Mouse (Mus musculus) MEL (cell line): ENCODE measurements at regions not wholly inside any gene's neighbourhood (a gene's known extent, or its start where the extent isn't known, plus 50 kb on each side); places are given as distances from the start of the nearest gene placed in this dataset.

Experiments used
- BHLHE40 ChIP-seq: IDR thresholded peaks from 2 replicates; pipeline ENCODE4 v1.6.1; 2012; ENCODE audit warnings: low read depth, mild to moderate bottlenecking, inconsistent platforms, low read length, improper control_type of control experiment, borderline replicate concordance
- CTCF ChIP-seq, 3 experiments: IDR thresholded peaks in 2 of 3; conservative IDR thresholded peaks in 1 of 3; 2 replicates each; pipeline ENCODE4 v1.5.1; 2011 to 2012; ENCODE audit warnings: low read length in 3 of 3, low read depth in 2 of 3, mild to moderate bottlenecking in 2 of 3, improper control_type of control experiment in 1 of 3, inconsistent platforms in 1 of 3, mixed read lengths in 1 of 3, moderate library complexity in 1 of 3; ENCODE audit not compliant: control insufficient read depth in 1 of 3, insufficient read depth in 1 of 3, poor library complexity in 1 of 3, severe bottlenecking in 1 of 3
- GATA1 ChIP-seq: IDR thresholded peaks from 2 replicates; pipeline ENCODE4 v1.6.1; 2011; ENCODE audit warnings: low read depth, low read length, improper control_type of control experiment
- MAFK ChIP-seq: IDR thresholded peaks from 2 replicates; pipeline ENCODE4 v1.6.1; 2011; ENCODE audit warnings: low read depth, mild to moderate bottlenecking, low read length, improper control_type of control experiment, borderline replicate concordance
- MAZ ChIP-seq: IDR thresholded peaks from 2 replicates; pipeline ENCODE4 v1.6.1; 2012; ENCODE audit warnings: low read depth, mild to moderate bottlenecking, inconsistent platforms, low read length, improper control_type of control experiment
- MYC ChIP-seq: IDR thresholded peaks from 2 replicates; pipeline ENCODE4 v1.6.1; 2011; ENCODE audit warnings: low read depth, mild to moderate bottlenecking, low read length, improper control_type of control experiment, moderate library complexity
- NRF1 ChIP-seq: IDR thresholded peaks from 2 replicates; pipeline ENCODE4 v1.6.1; 2014; ENCODE audit warnings: low read depth, mild to moderate bottlenecking, inconsistent platforms, low read length, improper control_type of control experiment, moderate library complexity; ENCODE audit not compliant: poor library complexity, insufficient read depth, severe bottlenecking
- POLR2A ChIP-seq, 2 experiments: IDR thresholded peaks; 2 replicates each; pipeline ENCODE4 v1.6.1; 2011 to 2012; ENCODE audit warnings: low read length in 2 of 2, mild to moderate bottlenecking in 2 of 2, control low read depth in 1 of 2, improper control_type of control experiment in 1 of 2, low read depth in 1 of 2, moderate library complexity in 1 of 2; ENCODE audit not compliant: control insufficient read depth in 1 of 2, insufficient read depth in 1 of 2, poor library complexity in 1 of 2
- RCOR1 ChIP-seq: IDR thresholded peaks from 2 replicates; pipeline ENCODE4 v1.6.1; 2012; ENCODE audit warnings: low read depth, mild to moderate bottlenecking, inconsistent platforms, low read length, improper control_type of control experiment
- USF1 ChIP-seq: IDR thresholded peaks from 2 replicates; pipeline ENCODE4 v1.6.1; 2014; ENCODE audit warnings: low read depth, mild to moderate bottlenecking, inconsistent platforms, low read length, improper control_type of control experiment, moderate library complexity
- ZC3H11A ChIP-seq: IDR thresholded peaks from 2 replicates; pipeline ENCODE4 v1.6.1; 2012; ENCODE audit warnings: low read depth, mild to moderate bottlenecking, inconsistent platforms, low read length, improper control_type of control experiment

GRCm38 (mm10) chr16:88374612-88375011 is 84.5 kb upstream of the Grik1 start:
- TF ChIP-seq MYC (no peak), USF1 (no peak), POLR2A (IDR thresholded peaks at IDR 0.05; ENCODE audit: control insufficient read depth in 1 of 2, insufficient read depth in 1 of 2, low read depth in 1 of 2, low read length in 2 of 2, poor library complexity in 1 of 2) (no peak), CTCF (IDR thresholded peaks at IDR 0.05 in 2 of 3, conservative IDR thresholded peaks at IDR 0.05 in 1 of 3; ENCODE audit: control insufficient read depth in 1 of 3, insufficient read depth in 1 of 3, low read depth in 2 of 3, low read length in 3 of 3, poor library complexity in 1 of 3, severe bottlenecking in 1 of 3) (no peak), MAFK (no peak), ZC3H11A (no peak), BHLHE40 (no peak), NRF1 (no peak), MAZ (no peak), GATA1 (no peak), RCOR1 (no peak)
